Mouse (Mus musculus) CH12.LX (cell line): ENCODE data around the gene Minos1. TPM values are rescaled to one million over a fixed set of nuclear protein-coding genes. Genes with fewer than 3 reads are reported as not detected.
A peak's percentile ranks its signal among the peaks of the same experiment; 100 is the strongest.

Source experiments
- DNase-seq: peaks from one replicate; pipeline ENCODE4 v3.0.0-alpha.2; 2013; ENCODE audit errors: extremely low read depth
- H3K27ac ChIP-seq: 2 replicates; pipeline ENCODE4 v1.5.1; 2012; ENCODE audit warnings: low read depth, mild to moderate bottlenecking, control low read depth, moderate library complexity; ENCODE audit not compliant: insufficient read depth
- H3K27me3 ChIP-seq: replicated peaks from 2 replicates; pipeline ENCODE3; 2012; ENCODE audit warnings: inconsistent platforms
- H3K36me3 ChIP-seq, 2 experiments: replicated peaks in 1 of 2; 2 replicates each; pipeline versions ENCODE3 to v1.6.1; 2012; ENCODE audit warnings: inconsistent platforms in 1 of 2, low read length in 1 of 2, mild to moderate bottlenecking in 1 of 2, mixed read lengths in 1 of 2, moderate library complexity in 1 of 2; ENCODE audit not compliant: control insufficient read depth in 1 of 2, insufficient read depth in 1 of 2
- H3K4me1 ChIP-seq, 2 experiments: 2 replicates each; pipeline ENCODE4 v1.6.1; 2012; ENCODE audit warnings: inconsistent platforms in 1 of 2, moderate library complexity in 1 of 2; ENCODE audit not compliant: insufficient read depth in 2 of 2, control insufficient read depth in 1 of 2
- H3K4me2 ChIP-seq: 2 replicates; pipeline ENCODE4 v1.6.1; 2012; ENCODE audit warnings: low read depth, mild to moderate bottlenecking, control low read depth; ENCODE audit not compliant: poor library complexity, insufficient read depth, severe bottlenecking
- H3K4me3 ChIP-seq, 3 experiments: fragments of 150-350 bp in 1 of 3; sonication (generic) in 1 of 3; replicated peaks in 1 of 3; 2 replicates each; pipeline versions ENCODE3 to v1.5.1; 2011 to 2012; ENCODE audit warnings: low read depth in 2 of 3, low read length in 2 of 3, mild to moderate bottlenecking in 2 of 3, moderate library complexity in 2 of 3, control low read depth in 1 of 3, improper control_type of control experiment in 1 of 3, inconsistent platforms in 1 of 3, mixed read lengths in 1 of 3; ENCODE audit not compliant: poor library complexity in 1 of 3
- H3K79me2 ChIP-seq: replicated peaks from 2 replicates; pipeline ENCODE4 v1.6.1; 2012; ENCODE audit warnings: mild to moderate bottlenecking, moderate library complexity; ENCODE audit not compliant: control insufficient read depth, poor library complexity, insufficient read depth, severe bottlenecking; ENCODE audit errors: extremely low read depth
- H3K9ac ChIP-seq: 2 replicates; pipeline ENCODE4 v1.6.1; 2012; ENCODE audit warnings: low read depth, mild to moderate bottlenecking, control low read depth, moderate library complexity; ENCODE audit not compliant: insufficient read depth
- H3K9me3 ChIP-seq: replicated peaks from 2 replicates; pipeline ENCODE3; 2012; ENCODE audit warnings: low read length, inconsistent platforms, mixed read lengths
- BHLHE40 ChIP-seq: IDR thresholded peaks from 2 replicates; pipeline ENCODE4 v1.6.1; 2011; ENCODE audit warnings: mild to moderate bottlenecking, low read depth, low read length, improper control_type of control experiment
- ELF1 ChIP-seq: IDR thresholded peaks from 2 replicates; pipeline ENCODE4 v1.6.1; 2014; ENCODE audit warnings: low read depth, mild to moderate bottlenecking, inconsistent platforms, low read length, improper control_type of control experiment
- HCFC1 ChIP-seq: IDR thresholded peaks from 2 replicates; pipeline ENCODE4 v1.6.1; 2012; ENCODE audit warnings: low read depth, mild to moderate bottlenecking, inconsistent platforms, low read length, improper control_type of control experiment
- IRF4 ChIP-seq: IDR thresholded peaks from 2 replicates; pipeline ENCODE4 v1.6.1; 2014; ENCODE audit warnings: low read depth, mild to moderate bottlenecking, inconsistent platforms, low read length, improper control_type of control experiment
- JUN ChIP-seq: IDR thresholded peaks from 2 replicates; pipeline ENCODE4 v1.6.1; 2011; ENCODE audit warnings: low read depth, mild to moderate bottlenecking, low read length, improper control_type of control experiment, moderate library complexity; ENCODE audit not compliant: insufficient read depth
- JUND ChIP-seq: conservative IDR thresholded peaks from 2 replicates; pipeline ENCODE4 v1.6.1; 2011; ENCODE audit warnings: low read depth, low read length, improper control_type of control experiment
- KAT2A ChIP-seq: IDR thresholded peaks from 2 replicates; pipeline ENCODE4 v1.6.1; 2012; ENCODE audit warnings: low read length, improper control_type of control experiment, inconsistent platforms; ENCODE audit not compliant: insufficient replicate concordance
- MAFK ChIP-seq: IDR thresholded peaks from 2 replicates; pipeline ENCODE4 v1.6.1; 2011; ENCODE audit warnings: low read length, improper control_type of control experiment; ENCODE audit not compliant: insufficient replicate concordance
- MAX ChIP-seq: IDR thresholded peaks from 2 replicates; pipeline ENCODE4 v1.6.1; 2011; ENCODE audit warnings: low read length, improper control_type of control experiment
- PAX5 ChIP-seq: IDR thresholded peaks from 2 replicates; pipeline ENCODE4 v1.6.1; 2012; ENCODE audit warnings: low read length, inconsistent platforms, mixed read lengths
- RAD21 ChIP-seq: IDR thresholded peaks from 2 replicates; pipeline ENCODE4 v1.6.1; 2011; ENCODE audit warnings: low read depth, mild to moderate bottlenecking, low read length, improper control_type of control experiment, moderate library complexity
- RCOR1 ChIP-seq: conservative IDR thresholded peaks from 2 replicates; pipeline ENCODE4 v1.6.1; 2012; ENCODE audit warnings: low read depth, mild to moderate bottlenecking, inconsistent platforms, low read length, improper control_type of control experiment
- SMC3 ChIP-seq: IDR thresholded peaks from 2 replicates; pipeline ENCODE4 v1.6.1; 2011; ENCODE audit warnings: low read depth, low read length, improper control_type of control experiment
- TBP ChIP-seq: conservative IDR thresholded peaks from 2 replicates; pipeline ENCODE4 v1.6.1; 2011; ENCODE audit warnings: low read depth, low read length, improper control_type of control experiment
- TCF12 ChIP-seq: IDR thresholded peaks from 2 replicates; pipeline ENCODE4 v1.6.1; 2014; ENCODE audit warnings: low read depth, mild to moderate bottlenecking, inconsistent platforms, low read length, improper control_type of control experiment
- UBTF ChIP-seq: IDR thresholded peaks from 2 replicates; pipeline ENCODE4 v1.6.1; 2012; ENCODE audit warnings: low read depth, mild to moderate bottlenecking, inconsistent platforms, low read length, improper control_type of control experiment, moderate library complexity
- USF1 ChIP-seq: IDR thresholded peaks from 2 replicates; pipeline ENCODE4 v1.6.1; 2014; ENCODE audit warnings: low read depth, mild to moderate bottlenecking, inconsistent platforms, low read length, improper control_type of control experiment
- ZKSCAN1 ChIP-seq: IDR thresholded peaks from 2 replicates; pipeline ENCODE4 v1.6.1; 2012; ENCODE audit warnings: low read depth, inconsistent platforms, low read length, improper control_type of control experiment, borderline replicate concordance
- ZMIZ1 ChIP-seq: IDR thresholded peaks from 2 replicates; pipeline ENCODE4 v1.6.1; 2012; ENCODE audit warnings: low read depth, mild to moderate bottlenecking, inconsistent platforms, low read length, improper control_type of control experiment
- ZNF384 ChIP-seq: IDR thresholded peaks from 2 replicates; pipeline ENCODE4 v1.6.1; 2012; ENCODE audit warnings: low read depth, low read length, improper control_type of control experiment, inconsistent platforms
- dilution Hi-C: fragments of 300-500 bp; cut with MboI; formaldehyde crosslinking; loops from 2 replicates; pipeline ENCODE4 v1.14.3; 2020; ENCODE audit warnings: low sequenced_read_pairs; ENCODE audit not compliant: extremely low pct_unique_long_range_greater_than_20kb, extremely low pct_ligation_motif_present
- in situ Hi-C: fragments of 300-500 bp; cut with MboI; formaldehyde crosslinking; loops from 3 replicates; pipeline ENCODE4 v1.14.3; 2019; ENCODE audit warnings: low sequenced_read_pairs, low pct_ligation_motif_present, low pct_unique_long_range_greater_than_20kb, mixed read lengths
- polyA plus RNA-seq: library from polyadenylated mRNA; unstranded; fragments of >175 nt; gene quantifications from 2 replicates; pipeline ENCODE4 v1.2.1, GENCODE M21; 2012; ENCODE audit warnings: low read depth; ENCODE audit not compliant: insufficient read length
- total RNA-seq, 2 experiments: library from RNA; depleted of rRNA; stranded (reverse); fragments of 300-350 nt in 1 of 2; fragments of >200 nt in 1 of 2; gene quantifications; 2 replicates each; pipeline ENCODE4 v1.2.3; 2012 to 2014

The Minos1 gene
- total and polyA plus RNA-seq, 3 experiments = 39.2 to 418 (median 151) TPM

GRCm38 (mm10) chr4:139167107-139167506 is 36.2 kb upstream of the Minos1 start:
- in situ Hi-C loops = no loop called here

GRCm38 (mm10) chr4:139166244-139166643 is 35.3 kb upstream of the Minos1 start:
- H3K36me3 ChIP-seq = no peaks in the 10 kb centered on the region
- H3K4me1 ChIP-seq = peaks cover 3 to 20% of the 10 kb centered on the region in 2 experiments; a peak in 3 of 4 replicates
- no peak overlapping the region; the same call in 1 of the 2 replicates for H3K4me2 ChIP-seq
- no peak overlapping the region for H3K9ac ChIP-seq
- in situ Hi-C loops = no loop called here
- TF ChIP-seq ZNF384 (no peak), JUN (no peak), USF1 (peak; percentile 16), BHLHE40 (peak; percentile 89), HCFC1 (0 out of 2 replicates have a peak, but pooled peaks have one; percentile 14), ELF1 (peak; percentile 58; the same call in 1 of the 2 replicates), IRF4 (peak; percentile 81)
- dilution Hi-C loops = no loop called here
- H3K79me2 ChIP-seq = no peaks in the 10 kb centered on the region
- H3K9me3 ChIP-seq = no peaks in the 10 kb centered on the region
- no peak overlapping the region for H3K4me3 ChIP-seq
- no peak overlapping the region for H3K27ac ChIP-seq
- H3K27me3 ChIP-seq = no peaks in the 10 kb centered on the region
- no peak for DNase-seq

More at GRCm38 (mm10) chr4:139167107-139167506, 36.2 kb upstream of the Minos1 start:
- no peak overlapping the region for H3K4me3 ChIP-seq
- no peaks in the 10 kb centered on the region for H3K9me3 ChIP-seq
- TF ChIP-seq MAX (no peak), RCOR1 (no peak), ZMIZ1 (no peak), HCFC1 (no peak)
- H3K4me1 ChIP-seq = peaks cover 3 to 20% of the 10 kb centered on the region in 2 experiments; a peak in 3 of 4 replicates
- no peak for DNase-seq
- no peaks in the 10 kb centered on the region for H3K79me2 ChIP-seq
- no peaks in the 10 kb centered on the region for H3K27me3 ChIP-seq
- no peak overlapping the region for H3K4me2 ChIP-seq
- no peak overlapping the region for H3K27ac ChIP-seq
- dilution Hi-C loops = no loop called here
- H3K9ac ChIP-seq = no peak overlapping the region
- no peaks in the 10 kb centered on the region for H3K36me3 ChIP-seq

GRCm38 (mm10) chr4:139165259-139165658 is 34.3 kb upstream of the Minos1 start:
- TF ChIP-seq KAT2A (no peak), PAX5 (no peak), JUND (no peak), UBTF (no peak), MAX (no peak), SMC3 (no peak), IRF4 (no peak), ELF1 (no peak), TCF12 (no peak), ZNF384 (no peak), USF1 (no peak), RAD21 (no peak), TBP (no peak), MAFK (no peak), ZKSCAN1 (no peak)
- H3K27ac ChIP-seq = no peak overlapping the region

More at GRCm38 (mm10) chr4:139165259-139165658, 34.3 kb upstream of the Minos1 start:
- Histone ChIP-seq H3K79me2 (no peaks in the 10 kb centered on the region), H3K36me3 (no peaks in the 10 kb centered on the region), H3K9me3 (no peaks in the 10 kb centered on the region), H3K4me1 (peaks cover 3 to 20% of the 10 kb centered on the region in 2 experiments; a peak in 3 of 4 replicates), H3K4me3 (no peak overlapping the region), H3K4me2 (no peak overlapping the region), H3K27me3 (no peaks in the 10 kb centered on the region), H3K9ac (no peak overlapping the region)
- DNase-seq = no peak
- dilution Hi-C loops (no loop called here), in situ Hi-C loops (no loop called here)
